Mouse (Mus musculus): ENCODE results near the gene Lrrc56.

GRCm38 (mm10) chr7:141173323-141173850, 20.6 kb upstream of the Lrrc56 start:
- TF ChIP-seq CTCF (IDR thresholded peaks at IDR 0.05; ENCODE audit: extremely low read depth, insufficient read length, insufficient replicate concordance, low read depth, low read length) (no peak), POLR2A (IDR thresholded peaks at IDR 0.05; ENCODE audit: low read depth, low read length) (no peak)

Data from small intestine, adult 2 months (tissue).